22 mouse cellular contexts compared by ENCODE assay signal in genomic region chr19:44798731-44799130, GRCm38 (mm10). TPM values are rescaled to one million over a fixed set of nuclear protein-coding genes. Genes with fewer than 3 reads are reported as not detected.
DNase-seq lines count a peak whose midpoint lies in the region; ATAC-seq and TF ChIP-seq lines count a peak whose summit lies in the region.
"Had no signal": no experiment of that assay in that cellular context is flagged by ENCODE, and none has a peak within 500 bp of the region (broad histone marks: within the 10 kb centered on the region; RNA-seq: fewer than 3 reads in every experiment).

No protein-coding gene starts in this region.

- peaks cover 27% of the 10 kb centered on the region for H3K4me1 ChIP-seq in hindbrain, embryonic 14.5 days (replicated peaks; ENCODE audit: control insufficient read depth, insufficient read depth, low read length)
- H3K4me1 ChIP-seq in hindbrain, embryonic 11.5 days (replicated peaks; ENCODE audit: control insufficient read depth, insufficient read depth, low read length): peaks cover 15% of the 10 kb centered on the region
- peaks cover 24% of the 10 kb centered on the region for H3K4me1 ChIP-seq in kidney, adult 2 months (ENCODE audit: control insufficient read depth, insufficient read depth, low read length)
- H3K4me1 ChIP-seq in kidney, embryonic 15.5 days: peaks cover 76% of the 10 kb centered on the region
- H3K4me1 ChIP-seq in forebrain, embryonic 13.5 days: peaks cover 32% of the 10 kb centered on the region
- H3K4me1 ChIP-seq in intestine, embryonic 16.5 days (ENCODE audit: control insufficient read depth, insufficient read depth, low read length): peaks cover 12% of the 10 kb centered on the region; the same call in 1 of the 2 replicates

- no peaks in the 10 kb centered on the region for H3K27me3 ChIP-seq in hindbrain, embryonic 14.5 days (ENCODE audit: control insufficient read depth, insufficient read depth, low read length)
- H3K27me3 ChIP-seq in hindbrain, embryonic 11.5 days (ENCODE audit: control insufficient read depth, insufficient read depth, low read length): no peaks in the 10 kb centered on the region; the same call in 1 of the 2 replicates
- no peaks in the 10 kb centered on the region for H3K27me3 ChIP-seq in kidney, adult 2 months (replicated peaks; ENCODE audit: control insufficient read depth, insufficient read depth, low read length)
- H3K27me3 ChIP-seq in kidney, embryonic 15.5 days: no peaks in the 10 kb centered on the region
- H3K27me3 ChIP-seq in forebrain, embryonic 13.5 days: peaks cover 8% of the 10 kb centered on the region; the same call in 1 of the 2 replicates
- no peaks in the 10 kb centered on the region for H3K27me3 ChIP-seq in intestine, embryonic 16.5 days (replicated peaks; ENCODE audit: control insufficient read depth, insufficient read depth, low read length)

- H3K36me3 ChIP-seq in hindbrain, embryonic 14.5 days (replicated peaks; ENCODE audit: control insufficient read depth, insufficient read depth): no peaks in the 10 kb centered on the region
- no peaks in the 10 kb centered on the region for H3K36me3 ChIP-seq in hindbrain, embryonic 11.5 days (ENCODE audit: control insufficient read depth, insufficient read depth, low read length)
- H3K36me3 ChIP-seq in kidney, adult 2 months (ENCODE audit: control insufficient read depth, insufficient read depth, low read length): no peaks in the 10 kb centered on the region
- peaks cover 53% of the 10 kb centered on the region for H3K36me3 ChIP-seq in kidney, embryonic 15.5 days
- no peaks in the 10 kb centered on the region for H3K36me3 ChIP-seq in forebrain, embryonic 13.5 days (ENCODE audit: poor library complexity, severe bottlenecking)
- H3K36me3 ChIP-seq in intestine, embryonic 16.5 days (ENCODE audit: control insufficient read depth, insufficient read depth, low read length): no peaks in the 10 kb centered on the region
- H3K36me3 ChIP-seq: embryonic facial prominence, embryonic 10.5 days; heart, embryonic 13.5 days; hindbrain, embryonic 12.5 days had no signal

- DNase-seq in hindbrain, embryonic 14.5 days (ENCODE audit: low spot score): no peak
- DNase-seq in hindbrain, embryonic 11.5 days (ENCODE audit: low spot score): no peak
- peak; percentile 66 for DNase-seq in kidney, adult 2 months
- peak; percentile 44 for DNase-seq in kidney, postnatal 14 days
- no peak for DNase-seq in gastrocnemius, adult 2 months
- DNase-seq: adrenal gland, postnatal 14 days; cerebellum, adult 2 months; cerebellum, postnatal 10 days; gastrocnemius, postnatal 36 days; heart, adult 11 months; heart, postnatal 36 days had no signal

- 71% methylated on average over 6 of the region's 6 CpGs for WGBS in hindbrain, embryonic 14.5 days
- 76% methylated on average over 6 of the region's 6 CpGs for WGBS in hindbrain, embryonic 11.5 days
- 43% methylated on average over 6 of the region's 6 CpGs for WGBS in kidney, adult 2 months
- 61% methylated on average over 6 of the region's 6 CpGs for WGBS in kidney, embryonic 15.5 days
- 93% methylated on average over 6 of the region's 6 CpGs for WGBS in forebrain, embryonic 13.5 days
- 67% methylated on average over 6 of the region's 6 CpGs for WGBS in intestine, embryonic 16.5 days

- no peak overlapping the region for H3K4me2 ChIP-seq in hindbrain, embryonic 14.5 days (replicated peaks)
- no peak overlapping the region for H3K4me2 ChIP-seq in hindbrain, embryonic 11.5 days (replicated peaks; ENCODE audit: low read depth, low read length)
- H3K4me2 ChIP-seq in kidney, embryonic 15.5 days: no peak overlapping the region
- no peak overlapping the region for H3K4me2 ChIP-seq in forebrain, embryonic 13.5 days
- no peak overlapping the region for H3K4me2 ChIP-seq in intestine, embryonic 16.5 days (ENCODE audit: low read depth, low read length)
- H3K4me2 ChIP-seq: heart, embryonic 13.5 days; hindbrain, embryonic 12.5 days had no signal

- no peak overlapping the region for H3K9ac ChIP-seq in hindbrain, embryonic 14.5 days
- H3K9ac ChIP-seq in hindbrain, embryonic 11.5 days (ENCODE audit: low read depth, low read length): no peak overlapping the region
- H3K9ac ChIP-seq in kidney, embryonic 15.5 days: no peak overlapping the region
- H3K9ac ChIP-seq in forebrain, embryonic 13.5 days: no peak overlapping the region
- H3K9ac ChIP-seq in intestine, embryonic 16.5 days (ENCODE audit: low read depth, low read length): no peak overlapping the region
- H3K9ac ChIP-seq: heart, embryonic 13.5 days; hindbrain, embryonic 12.5 days had no signal

- H3K27ac ChIP-seq in hindbrain, embryonic 14.5 days: 0 out of 2 replicates have a peak overlapping the region, but pooled peaks have one; percentile 84
- no peak overlapping the region for H3K27ac ChIP-seq in hindbrain, embryonic 11.5 days (ENCODE audit: low read depth, low read length)
- H3K27ac ChIP-seq in kidney, adult 2 months (ENCODE audit: insufficient read depth, low read depth, low read length): peak overlapping the region; percentile 74
- peak overlapping the region; percentile 64 for H3K27ac ChIP-seq in kidney, embryonic 15.5 days
- H3K27ac ChIP-seq in gastrocnemius, adult 2 months: no peak overlapping the region
- H3K27ac ChIP-seq in forebrain, embryonic 13.5 days: no peak overlapping the region
- no peak overlapping the region for H3K27ac ChIP-seq in intestine, embryonic 16.5 days (ENCODE audit: low read length)
- H3K27ac ChIP-seq: heart, embryonic 13.5 days had no signal

- intact Hi-C loops in gastrocnemius, adult 2 months (cut with DNase I): no loop called here

- H3K9me3 ChIP-seq in hindbrain, embryonic 14.5 days (ENCODE audit: control insufficient read depth, low read length): no peaks in the 10 kb centered on the region
- H3K9me3 ChIP-seq in hindbrain, embryonic 11.5 days (ENCODE audit: control insufficient read depth, low read length): no peaks in the 10 kb centered on the region
- H3K9me3 ChIP-seq in kidney, embryonic 15.5 days (replicated peaks): no peaks in the 10 kb centered on the region
- no peaks in the 10 kb centered on the region for H3K9me3 ChIP-seq in forebrain, embryonic 13.5 days (replicated peaks)
- no peaks in the 10 kb centered on the region for H3K9me3 ChIP-seq in intestine, embryonic 16.5 days (ENCODE audit: control insufficient read depth, low read length)
- H3K9me3 ChIP-seq: embryonic facial prominence, embryonic 10.5 days; heart, embryonic 13.5 days; hindbrain, embryonic 12.5 days had no signal

- ATAC-seq in hindbrain, embryonic 14.5 days (ENCODE audit: low FRiP score): no peak
- ATAC-seq in hindbrain, embryonic 11.5 days (ENCODE audit: low FRiP score): no peak
- no peak for ATAC-seq in kidney, embryonic 15.5 days (replicated peaks; ENCODE audit: low FRiP score)
- ATAC-seq in forebrain, embryonic 13.5 days: no peak
- no peak for ATAC-seq in intestine, embryonic 16.5 days
- ATAC-seq: forebrain, embryonic 14.5 days had no signal

- no peak for TF ChIP-seq CTCF in kidney, adult 2 months (conservative IDR thresholded peaks at IDR 0.05; ENCODE audit: insufficient read depth, insufficient read length, low read depth, low read length)
- TF ChIP-seq CTCF in gastrocnemius, adult 2 months (IDR thresholded peaks at IDR 0.05): no peak

- TF ChIP-seq POLR2A in kidney, adult 2 months (IDR thresholded peaks at IDR 0.05; ENCODE audit: low read depth, low read length): no peak

- no peak overlapping the region for H3K4me3 ChIP-seq in hindbrain, embryonic 14.5 days (replicated peaks; ENCODE audit: low read length)
- H3K4me3 ChIP-seq in hindbrain, embryonic 11.5 days (ENCODE audit: low read depth, low read length): no peak overlapping the region
- H3K4me3 ChIP-seq in kidney, adult 2 months (ENCODE audit: insufficient read depth, low read depth, low read length): no peak overlapping the region
- H3K4me3 ChIP-seq in kidney, embryonic 15.5 days (replicated peaks): no peak overlapping the region
- no peak overlapping the region for H3K4me3 ChIP-seq in gastrocnemius, adult 2 months
- H3K4me3 ChIP-seq in forebrain, embryonic 13.5 days: no peak overlapping the region
- no peak overlapping the region for H3K4me3 ChIP-seq in intestine, embryonic 16.5 days (ENCODE audit: low read length)
- H3K4me3 ChIP-seq: embryonic facial prominence, embryonic 10.5 days; heart, embryonic 13.5 days; hindbrain, embryonic 12.5 days had no signal

RNA-seq across cellular contexts. Expression of gene Pax2, which starts 42.9 kb away (rescaled TPM):
- 18.7 and 22.1 TPM in 2 replicates for polyA plus RNA-seq in hindbrain, embryonic 14.5 days (2014; fragmentation: Nextera tagmentation; extraction: Ambion mirVana)
- 9.3 and 11.1 TPM in 2 replicates for polyA plus RNA-seq in hindbrain, embryonic 11.5 days (2014; fragmentation: Nextera tagmentation; extraction: Ambion mirVana)
- polyA plus RNA-seq in kidney, adult 2 months (2012; rRNA removed): 25.8 and 29.7 TPM in 2 replicates
- 34.6 and 36.9 TPM in 2 replicates for polyA plus RNA-seq in kidney, embryonic 15.5 days (2015; fragmentation: Nextera tagmentation; extraction: Ambion mirVana)
- total RNA-seq in gastrocnemius, adult 2 months (2021): not detected
- polyA plus RNA-seq in forebrain, embryonic 13.5 days (2015; fragmentation: Nextera tagmentation; extraction: Ambion mirVana): 0.05 TPM in 1 of 2 replicates, not detected in the other
- polyA plus RNA-seq in intestine, embryonic 16.5 days (2015; fragmentation: Nextera tagmentation; extraction: Ambion mirVana): not detected in 2 replicates
- total RNA-seq: adrenal gland, postnatal 14 days; gastrocnemius, adult 8-10 months; gastrocnemius, postnatal 36 days; heart, postnatal 36 days; MEL had no signal
- polyA plus RNA-seq: C2C12; heart, embryonic 13.5 days; heart, postnatal 0 days had no signal

Comparison
In these comparisons a context has a peak if more than half of its experiments do, and no peak if none do; other contexts are left out.
1. H3K27ac ChIP-seq: peak in hindbrain, embryonic 14.5 days (single experiment), kidney, adult 2 months (single experiment) and kidney, embryonic 15.5 days (single experiment); none in hindbrain, embryonic 11.5 days (single experiment), gastrocnemius, adult 2 months (single experiment), forebrain, embryonic 13.5 days (single experiment) and intestine, embryonic 16.5 days (single experiment).
2. DNase-seq: peak in kidney, adult 2 months (single experiment) and kidney, postnatal 14 days (single experiment); none in hindbrain, embryonic 14.5 days (single experiment), hindbrain, embryonic 11.5 days (single experiment) and gastrocnemius, adult 2 months (single experiment).